Mouse (Mus musculus) stomach, embryonic 15.5 days (tissue): ENCODE measurements around the gene Slfn5. TPM values are rescaled to one million over a fixed set of nuclear protein-coding genes. Genes with fewer than 3 reads are reported as not detected.
A peak's percentile ranks its signal among the peaks of the same experiment; 100 is the strongest.
"Not testable (repeated sequence)": the region's sequence is repeated elsewhere in the genome, so short reads cannot be mapped to it uniquely, and the experiment has no call there.

ENCODE experiments used
- ATAC-seq: fragments of 200-750 bp; cut with Nextera tagmentation; 2 replicates; pipeline ENCODE4 v1.8.0; 2017; ENCODE audit warnings: low read depth, moderate number of reproducible peaks, moderate TSS enrichment; ENCODE audit not compliant: insufficient read depth, low FRiP score
- H3K27ac ChIP-seq: fragments of 300-500 bp; sonication (generic); 2 replicates; pipeline ENCODE4 v1.5.1; 2015; ENCODE audit warnings: mild to moderate bottlenecking, inconsistent platforms
- H3K27me3 ChIP-seq: fragments of 300-500 bp; sonication (generic); replicated peaks from 2 replicates; pipeline ENCODE4 v1.6.1; 2015; ENCODE audit warnings: inconsistent platforms
- H3K36me3 ChIP-seq: fragments of 300-500 bp; sonication (generic); 2 replicates; pipeline ENCODE4 v1.6.1; 2015; ENCODE audit warnings: inconsistent platforms
- H3K4me1 ChIP-seq: fragments of 300-500 bp; sonication (generic); 2 replicates; pipeline ENCODE4 v1.6.1; 2015; ENCODE audit warnings: inconsistent platforms
- H3K4me2 ChIP-seq: fragments of 300-500 bp; sonication (generic); 2 replicates; pipeline ENCODE4 v1.6.1; 2015; ENCODE audit warnings: mild to moderate bottlenecking, inconsistent platforms
- H3K4me3 ChIP-seq: fragments of 300-500 bp; sonication (generic); replicated peaks from 2 replicates; pipeline ENCODE4 v1.5.1; 2015; ENCODE audit warnings: inconsistent platforms
- H3K9ac ChIP-seq: fragments of 300-500 bp; sonication (generic); 2 replicates; pipeline ENCODE4 v1.6.1; 2015; ENCODE audit warnings: inconsistent platforms
- H3K9me3 ChIP-seq: fragments of 300-500 bp; sonication (generic); 2 replicates; pipeline ENCODE4 v1.6.1; 2016; ENCODE audit warnings: inconsistent platforms
- WGBS: fragments of 180-500 bp; shearing (Covaris S2); methylation state at CpG from one replicate; pipeline ENCODE4 v1.1.7; 2015; 5-methylcytosine and 5-hydroxymethylcytosine counted together
- polyA plus RNA-seq: library from polyadenylated mRNA; unstranded; fragments of >200 nt; fragmentation: Nextera tagmentation; extraction: Ambion mirVana; gene quantifications from 2 replicates; pipeline ENCODE4 v1.2.1, GENCODE M21; 2015

Slfn5 gene
- polyA plus RNA-seq, 1 experiment from 2014 or later, result 2.4 TPM

DNA sequence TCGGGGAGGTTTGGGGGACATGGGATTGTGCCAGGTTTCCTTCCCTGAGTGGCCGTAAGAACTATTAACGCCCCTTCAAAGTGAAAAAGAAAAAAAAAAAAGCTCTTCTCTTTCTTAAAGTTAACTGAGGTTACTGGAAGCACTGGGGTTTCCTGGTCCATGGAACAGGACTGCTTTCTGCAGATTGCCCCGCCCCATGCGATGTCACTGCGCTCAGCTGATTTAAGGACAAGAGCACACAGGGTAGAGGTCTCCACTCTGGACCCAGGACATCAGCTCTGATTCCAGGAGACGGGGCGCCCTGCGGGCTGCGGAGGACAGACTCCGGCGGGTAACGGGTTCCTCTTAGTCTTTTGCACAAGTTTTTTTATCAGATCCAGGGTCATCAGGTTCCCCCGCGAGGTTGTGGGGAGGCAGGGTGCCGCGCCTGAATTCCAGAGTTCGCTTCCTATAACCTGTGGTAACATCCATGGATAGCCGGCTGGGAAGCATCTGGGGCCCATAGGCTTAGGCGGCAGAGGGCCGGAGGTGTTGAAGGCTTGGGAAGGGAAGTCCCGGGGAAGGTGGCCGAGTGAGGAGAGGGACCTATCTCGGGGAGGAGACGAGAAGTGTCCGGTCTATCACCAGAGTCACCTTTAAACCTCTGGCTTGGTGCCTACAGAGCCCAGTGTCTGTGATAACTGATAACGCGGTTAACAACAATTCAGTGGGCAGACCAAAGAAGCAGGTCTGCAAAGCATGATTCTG, 889 bp downstream of the Slfn5 start:
- ATAC-seq, result no peak
- Histone ChIP-seq H3K4me3 (peak overlapping the region; percentile 14), H3K9me3 (no peaks in the 10 kb centered on the region), H3K27ac (no peak overlapping the region), H3K27me3 (peaks cover 34% of the 10 kb centered on the region), H3K36me3 (no peaks in the 10 kb centered on the region), H3K9ac (no peak overlapping the region), H3K4me2 (peak overlapping the region; percentile 37), H3K4me1 (peaks cover 13% of the 10 kb centered on the region; the same call in 1 of the 2 replicates)
- WGBS, result 6% methylated on average over 28 of the region's 28 CpGs

DNA sequence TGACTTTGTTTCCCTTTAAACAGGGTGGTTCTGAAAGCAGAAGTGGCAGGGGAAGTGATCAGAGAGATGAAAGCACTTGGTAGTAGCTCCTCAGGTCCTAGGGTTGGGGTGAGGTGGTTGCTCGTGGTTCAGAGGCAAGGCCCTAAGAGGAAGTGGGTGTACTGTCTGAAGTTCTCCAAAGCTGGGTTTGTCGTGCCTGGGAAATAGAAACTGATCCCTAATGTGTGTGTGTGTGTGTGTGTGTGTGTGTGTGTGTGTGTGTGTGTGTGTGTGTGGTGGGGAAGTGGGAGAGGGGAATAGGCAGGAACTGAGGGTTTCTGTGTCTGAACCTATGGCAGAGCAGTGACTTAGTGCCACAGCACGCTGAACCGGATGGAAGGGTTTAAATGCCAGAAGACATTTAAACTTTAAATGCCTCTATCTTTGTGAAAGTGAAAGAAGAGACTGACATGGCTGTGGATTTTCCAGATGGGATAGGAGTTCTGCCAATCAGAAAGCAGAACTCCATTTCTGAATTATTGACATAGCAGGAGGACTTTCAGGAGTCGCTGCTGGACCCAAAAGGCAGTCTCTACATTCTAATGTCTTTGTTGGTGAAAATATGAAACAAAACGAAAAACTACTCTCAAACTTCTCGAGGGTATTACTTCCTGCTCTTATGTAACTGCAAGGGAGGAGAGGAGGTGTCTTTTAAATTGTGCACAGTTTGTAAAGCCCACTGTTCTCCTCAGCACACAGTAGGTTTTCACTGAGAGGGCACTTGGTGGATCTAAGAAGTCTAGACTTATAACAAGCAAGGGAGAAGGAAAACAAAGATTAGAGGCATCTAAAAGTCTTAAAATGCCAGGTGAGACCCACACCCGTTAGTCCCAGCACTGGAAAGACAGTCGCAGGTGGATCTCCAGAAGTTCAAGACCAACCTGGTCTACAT, 1.7 kb downstream of the Slfn5 start:
- H3K4me1 ChIP-seq, result peaks cover 13% of the 10 kb centered on the region; the same call in 1 of the 2 replicates
- H3K9ac ChIP-seq, result no peak overlapping the region
- peak overlapping the region; percentile 37 for H3K4me2 ChIP-seq
- H3K36me3 ChIP-seq, result no peaks in the 10 kb centered on the region
- H3K27me3 ChIP-seq, result peaks cover 34% of the 10 kb centered on the region
- no peak for ATAC-seq
- H3K9me3 ChIP-seq, result no peaks in the 10 kb centered on the region
- peak overlapping the region; percentile 14; the same call in 1 of the 2 replicates for H3K4me3 ChIP-seq
- WGBS, result 52% methylated on average over 9 of the region's 9 CpGs
- no peak overlapping the region for H3K27ac ChIP-seq

DNA sequence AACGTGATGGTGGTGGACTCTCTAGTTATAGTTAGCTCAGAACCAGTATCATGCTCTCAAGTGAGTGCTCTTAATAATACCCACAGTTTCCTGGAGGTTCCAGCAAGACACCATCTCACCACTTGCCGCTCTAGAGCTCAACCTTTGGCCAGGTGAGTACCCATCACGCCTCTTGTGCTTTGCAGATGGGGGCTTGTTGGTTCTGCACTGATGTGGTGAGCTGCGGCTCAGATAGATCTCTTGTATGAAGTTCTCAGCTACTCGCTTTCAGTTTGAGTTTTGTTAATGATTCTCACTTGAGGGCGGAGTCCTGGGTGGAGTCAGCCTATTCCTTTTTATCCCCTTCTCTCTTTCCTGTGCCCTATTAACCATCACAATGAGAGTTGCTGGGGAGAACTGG, 3.5 kb downstream of the Slfn5 start:
- Histone ChIP-seq H3K9ac (no peak overlapping the region), H3K27me3 (peaks cover 34% of the 10 kb centered on the region), H3K4me1 (peaks cover 13% of the 10 kb centered on the region; the same call in 1 of the 2 replicates), H3K27ac (no peak overlapping the region), H3K4me2 (no peak overlapping the region), H3K9me3 (no peaks in the 10 kb centered on the region), H3K36me3 (no peaks in the 10 kb centered on the region), H3K4me3 (no peak overlapping the region)
- 71% methylated on average over 6 of the region's 6 CpGs for WGBS
- ATAC-seq, result no peak

DNA sequence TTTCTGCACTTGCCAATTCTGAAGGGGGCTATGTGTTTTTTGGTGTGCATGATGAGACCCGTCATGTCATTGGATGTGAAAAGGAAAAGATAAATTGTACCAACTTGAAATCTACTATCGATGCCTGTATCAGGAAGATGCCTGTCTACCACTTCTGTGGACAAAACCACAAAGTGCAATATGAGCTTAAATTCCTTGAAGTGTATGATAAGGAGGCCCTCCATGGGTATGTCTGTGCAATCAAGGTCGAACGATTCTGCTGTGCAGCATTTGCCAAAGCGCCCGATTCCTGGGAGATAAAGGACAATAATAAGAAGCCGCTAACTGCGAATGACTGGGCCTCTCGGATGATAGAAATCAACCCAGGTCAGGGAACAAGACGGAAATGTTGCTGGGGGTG, 5.8 kb downstream of the Slfn5 start:
- H3K9ac ChIP-seq, result no peak overlapping the region
- H3K4me1 ChIP-seq, result peaks cover 3% of the 10 kb centered on the region; the same call in 1 of the 2 replicates
- no peaks in the 10 kb centered on the region for H3K9me3 ChIP-seq
- peaks cover 16% of the 10 kb centered on the region for H3K27me3 ChIP-seq
- 71% methylated on average over 10 of the region's 10 CpGs for WGBS
- no peak overlapping the region for H3K4me2 ChIP-seq
- ATAC-seq, result no peak
- no peak overlapping the region for H3K4me3 ChIP-seq
- H3K27ac ChIP-seq, result no peak overlapping the region
- H3K36me3 ChIP-seq, result no peaks in the 10 kb centered on the region

DNA sequence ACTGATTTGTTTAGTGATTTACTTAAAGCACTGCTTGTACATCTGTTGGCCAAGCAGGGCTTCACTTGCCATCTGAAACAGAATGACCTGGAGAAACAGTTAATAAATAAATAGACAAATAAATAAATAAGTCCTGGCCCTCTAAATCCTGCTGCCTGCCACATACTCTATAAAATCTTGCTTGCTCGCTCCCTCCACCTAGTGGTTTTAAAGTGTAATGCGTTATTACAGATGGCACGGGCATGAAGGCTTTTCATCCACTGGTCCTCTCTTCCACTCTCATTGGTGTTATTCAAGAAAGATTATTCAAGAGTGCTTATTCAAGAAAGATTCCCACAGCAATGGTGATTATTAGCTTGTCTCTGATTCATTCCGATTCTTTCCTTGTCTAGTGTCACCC, 8.5 kb downstream of the Slfn5 start:
- no peak overlapping the region for H3K4me2 ChIP-seq
- ATAC-seq, result no peak
- 14% methylated on average over 4 of the region's 4 CpGs for WGBS
- H3K36me3 ChIP-seq, result no peaks in the 10 kb centered on the region
- H3K27ac ChIP-seq, result no peak overlapping the region
- H3K4me1 ChIP-seq, result no peaks in the 10 kb centered on the region
- no peak overlapping the region for H3K9ac ChIP-seq
- no peaks in the 10 kb centered on the region for H3K9me3 ChIP-seq
- H3K4me3 ChIP-seq, result no peak overlapping the region
- no peaks in the 10 kb centered on the region for H3K27me3 ChIP-seq

DNA sequence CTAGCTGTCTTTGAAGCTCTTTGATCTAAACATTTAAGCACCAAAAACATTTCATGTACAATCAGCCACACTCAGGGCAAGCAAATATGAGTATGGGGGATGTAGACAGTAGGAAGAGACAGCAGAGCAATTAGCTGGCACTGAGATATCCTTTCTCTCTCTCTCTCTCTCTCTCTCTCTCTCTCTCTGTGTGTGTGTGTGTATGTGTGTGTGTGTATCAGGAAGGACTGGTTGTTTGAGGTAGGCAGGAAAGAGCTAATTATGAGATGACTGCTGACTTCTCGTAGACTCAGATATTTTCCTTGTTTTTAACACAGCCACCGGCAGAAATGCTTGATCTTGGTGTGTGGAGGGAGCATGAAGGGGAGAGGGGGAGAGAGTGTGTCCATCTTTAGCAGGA, 10.6 kb downstream of the Slfn5 start:
- no peak overlapping the region for H3K9ac ChIP-seq
- no peaks in the 10 kb centered on the region for H3K4me1 ChIP-seq
- H3K27me3 ChIP-seq, result no peaks in the 10 kb centered on the region
- no peaks in the 10 kb centered on the region for H3K9me3 ChIP-seq
- no peak overlapping the region for H3K27ac ChIP-seq
- H3K36me3 ChIP-seq, result no peaks in the 10 kb centered on the region
- WGBS, result 53% methylated on average over 2 of the region's 2 CpGs
- H3K4me2 ChIP-seq, result no peak overlapping the region
- ATAC-seq, result no peak
- H3K4me3 ChIP-seq, result no peak overlapping the region

DNA sequence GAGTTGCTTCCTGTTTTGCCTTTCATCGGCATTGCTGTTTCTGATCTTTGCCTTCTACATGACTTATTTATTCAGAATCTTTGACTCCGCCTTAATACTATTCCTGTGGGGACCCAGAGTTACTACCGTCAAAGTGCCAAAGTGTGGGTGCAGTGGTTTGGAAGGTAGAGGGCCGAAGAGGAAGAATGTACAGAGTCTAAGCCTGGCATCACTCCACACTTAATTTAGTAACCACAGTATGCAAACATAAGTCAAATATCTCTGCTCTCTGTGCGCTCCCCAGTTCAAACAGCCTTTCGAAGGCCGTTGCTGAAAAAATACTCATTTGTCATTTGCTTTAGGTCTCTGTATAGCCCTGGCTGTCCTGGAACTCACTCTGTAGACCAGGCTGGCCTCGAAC, 11.1 kb downstream of the Slfn5 start:
- no peaks in the 10 kb centered on the region for H3K36me3 ChIP-seq
- H3K9me3 ChIP-seq, result no peaks in the 10 kb centered on the region
- H3K27ac ChIP-seq, result no peak overlapping the region
- no peaks in the 10 kb centered on the region for H3K27me3 ChIP-seq
- ATAC-seq, result no peak
- no peak overlapping the region for H3K9ac ChIP-seq
- no peak overlapping the region for H3K4me3 ChIP-seq
- H3K4me2 ChIP-seq, result no peak overlapping the region
- no peaks in the 10 kb centered on the region for H3K4me1 ChIP-seq
- WGBS, result 72% methylated on average over 8 of the region's 8 CpGs

DNA sequence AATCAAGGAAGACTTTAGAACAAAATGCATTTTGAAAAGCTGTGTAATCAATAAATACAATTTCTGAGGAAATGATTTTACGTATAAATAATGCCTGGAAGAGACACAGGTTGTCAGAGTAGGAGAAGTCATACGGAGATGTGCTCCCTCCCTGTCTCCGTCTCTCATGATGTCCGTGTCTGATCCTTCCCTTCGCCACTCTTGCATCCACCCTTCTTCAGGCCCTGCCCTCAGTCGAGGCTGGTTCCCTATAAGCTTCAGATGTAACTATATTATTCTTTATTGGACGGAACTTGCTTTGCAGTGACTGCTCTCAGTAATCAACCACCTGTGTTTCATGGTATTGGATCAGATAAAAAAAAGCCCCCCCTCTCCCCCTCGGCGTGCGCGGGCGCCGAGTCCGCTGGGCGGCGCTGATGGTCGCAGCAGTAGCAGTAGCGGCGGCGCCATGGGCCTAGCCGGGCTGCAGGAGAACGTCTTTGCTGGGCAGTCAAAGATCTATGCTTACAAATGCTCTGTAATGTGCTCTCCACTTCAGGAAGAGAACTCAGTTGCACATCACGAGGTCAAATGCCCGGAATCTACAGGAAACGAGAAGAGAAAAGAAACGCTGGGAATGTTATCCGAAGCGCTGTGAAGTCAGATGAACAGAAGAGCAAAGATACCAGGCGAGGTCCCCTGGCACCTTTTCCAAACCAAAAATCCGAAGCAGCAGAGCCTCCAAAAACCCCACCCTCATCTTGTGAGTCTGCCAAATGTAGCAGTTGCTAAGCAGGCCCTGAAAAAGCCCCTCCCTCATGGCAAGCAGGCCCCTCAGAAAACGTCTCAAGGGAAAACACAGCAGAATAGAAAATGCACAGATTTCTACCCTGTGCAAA, 19.8 kb downstream of the Slfn5 start:
- ATAC-seq, result no peak
- WGBS, result 9% methylated on average over 31 of the region's 31 CpGs
- H3K4me1 ChIP-seq, result no peaks in the 10 kb centered on the region
- no peaks in the 10 kb centered on the region for H3K9me3 ChIP-seq
- peak overlapping the region; percentile 41 for H3K4me2 ChIP-seq
- H3K4me3 ChIP-seq, result peak overlapping the region; percentile 19; the same call in 1 of the 2 replicates
- H3K27me3 ChIP-seq, result no peaks in the 10 kb centered on the region
- no peaks in the 10 kb centered on the region for H3K36me3 ChIP-seq
- H3K9ac ChIP-seq, result no peak overlapping the region
- H3K27ac ChIP-seq, result 0 out of 2 replicates have a peak overlapping the region, but pooled peaks have one; percentile 11

DNA sequence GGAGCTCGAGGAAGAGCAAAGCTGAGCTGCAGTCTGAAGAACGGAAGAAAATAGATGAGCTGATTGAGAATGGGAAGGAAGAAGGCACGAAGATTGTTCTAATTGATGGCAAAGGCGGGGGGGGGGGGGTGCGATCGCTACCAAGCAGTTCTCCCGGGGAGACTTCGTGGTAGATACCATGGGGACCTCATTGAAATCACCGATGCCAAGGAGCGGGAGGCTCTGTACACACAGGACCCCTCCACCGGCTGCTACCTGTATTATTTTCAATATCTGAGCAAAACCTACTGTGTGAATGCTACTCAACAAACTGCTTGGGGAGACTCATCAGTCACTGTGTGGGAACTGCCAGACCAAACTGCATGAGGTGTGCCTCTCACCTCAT, 20.4 kb downstream of the Slfn5 start:
- peak overlapping the region; percentile 41 for H3K4me2 ChIP-seq
- H3K27ac ChIP-seq, result no peak overlapping the region
- no peaks in the 10 kb centered on the region for H3K9me3 ChIP-seq
- ATAC-seq, result no peak
- H3K4me3 ChIP-seq, result 0 out of 2 replicates have a peak overlapping the region, but pooled peaks have one; percentile 19
- H3K27me3 ChIP-seq, result no peaks in the 10 kb centered on the region
- 69% methylated on average over 11 of the region's 11 CpGs for WGBS
- no peaks in the 10 kb centered on the region for H3K36me3 ChIP-seq
- H3K9ac ChIP-seq, result no peak overlapping the region
- H3K4me1 ChIP-seq, result no peaks in the 10 kb centered on the region

DNA sequence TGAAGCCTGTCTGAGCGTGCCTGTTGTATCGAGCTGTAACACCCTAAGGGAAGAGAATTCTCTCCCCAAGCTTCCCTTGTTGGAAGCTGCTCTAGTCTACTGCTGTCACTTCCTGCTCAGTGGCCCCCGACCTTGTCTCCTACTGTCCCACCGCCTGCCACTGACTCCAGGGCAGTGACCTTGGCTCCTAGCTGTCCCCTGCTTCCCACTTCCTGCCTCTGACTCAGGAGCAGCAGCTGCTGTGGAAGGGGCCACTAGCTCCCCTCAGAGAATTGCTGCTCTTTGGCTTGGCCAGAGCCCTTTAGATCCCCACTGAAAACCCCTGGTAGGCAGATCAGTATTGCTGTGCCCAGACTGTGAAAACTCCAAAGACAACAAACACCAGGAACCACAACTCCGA, 22.8 kb downstream of the Slfn5 start:
- Histone ChIP-seq H3K36me3 (no peaks in the 10 kb centered on the region), H3K4me1 (no peaks in the 10 kb centered on the region), H3K27me3 (no peaks in the 10 kb centered on the region), H3K9me3 (no peaks in the 10 kb centered on the region), H3K27ac (no peak overlapping the region), H3K4me2 (no peak overlapping the region), H3K4me3 (no peak overlapping the region), H3K9ac (no peak overlapping the region)
- 27% methylated on average over 5 of the region's 5 CpGs for WGBS
- ATAC-seq, result no peak

DNA sequence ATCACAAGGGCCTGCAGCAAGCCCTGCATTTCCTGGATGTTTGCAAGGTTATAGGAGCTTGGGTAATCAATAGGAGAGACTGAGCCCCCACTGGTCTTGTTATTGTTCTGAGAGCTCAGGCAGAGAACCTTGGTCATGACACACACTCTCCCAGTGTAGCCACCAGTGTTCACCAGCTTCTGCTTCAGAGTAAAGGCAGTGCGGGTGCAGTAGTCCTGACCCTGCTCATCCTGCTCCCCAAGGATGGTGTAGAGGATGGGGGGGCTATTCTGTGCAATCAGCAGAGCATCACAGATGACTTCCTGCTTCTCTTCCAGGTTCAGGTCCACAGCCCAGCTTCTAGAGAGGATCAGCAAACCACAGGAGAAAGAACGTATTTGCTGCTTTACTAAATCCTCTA, 31.3 kb downstream of the Slfn5 start:
- H3K27me3 ChIP-seq, H3K4me3 ChIP-seq, H3K9me3 ChIP-seq, H3K36me3 ChIP-seq, H3K27ac ChIP-seq, H3K4me1 ChIP-seq, H3K4me2 ChIP-seq, ATAC-seq, H3K9ac ChIP-seq: not testable (repeated sequence)
- 92% methylated on average over 2 of the region's 2 CpGs for WGBS
